Mouse (Mus musculus) heart, postnatal 4 days (tissue): Measurements from ENCODE around the gene Psmg4. TPM values are rescaled to one million over a fixed set of nuclear protein-coding genes. Genes with fewer than 3 reads are reported as not detected.

Experiments used
- DNase-seq: peaks from one replicate; pipeline ENCODE4 v3.0.0; 2021
- total RNA-seq, 2 experiments: library from RNA; stranded (reverse); gene quantifications; 2 replicates each; pipeline ENCODE4 v1.2.3; 2021

Gene Psmg4
- total RNA-seq, 2 experiments from 2014 or later: 41.1 to 41.3 TPM

GRCm38 (mm10) chr13:34148767-34149392 is 13.9 kb upstream of the Psmg4 start:
- DNase-seq: peak; percentile 73

DNA sequence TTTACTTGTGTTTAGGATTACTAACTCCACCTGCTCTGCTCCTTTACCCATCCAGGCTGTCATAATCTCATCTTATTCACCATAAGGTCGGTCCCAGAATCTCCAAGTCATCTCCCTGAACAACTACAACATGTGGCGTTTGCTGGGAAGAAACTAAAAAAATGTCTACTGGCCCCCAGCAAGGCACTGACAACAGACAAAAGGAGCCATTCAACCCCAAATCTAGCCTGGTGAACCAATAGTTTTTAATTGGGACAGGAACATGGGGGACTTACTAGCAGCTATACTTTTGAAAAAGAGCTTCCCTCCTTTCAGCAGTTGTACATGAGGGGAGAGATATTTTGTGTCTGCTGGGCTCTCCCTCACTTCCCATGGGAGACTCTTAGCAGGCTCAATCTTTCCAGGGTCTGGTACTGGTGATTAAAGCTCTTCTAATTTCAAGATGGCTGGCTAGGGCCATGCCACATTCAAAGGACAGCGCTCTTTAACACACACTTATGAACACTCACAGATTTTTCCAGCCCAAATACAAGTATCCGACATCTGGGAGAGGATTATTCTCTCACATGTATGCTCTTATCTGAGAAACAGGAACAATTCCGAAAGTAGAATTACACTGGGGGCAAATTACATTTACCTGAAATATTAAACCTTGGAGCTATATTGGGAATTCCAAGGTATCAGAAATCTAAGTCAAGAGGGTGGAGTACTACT is 13.1 kb upstream of the Psmg4 start:
- DNase-seq: no peak

DNA sequence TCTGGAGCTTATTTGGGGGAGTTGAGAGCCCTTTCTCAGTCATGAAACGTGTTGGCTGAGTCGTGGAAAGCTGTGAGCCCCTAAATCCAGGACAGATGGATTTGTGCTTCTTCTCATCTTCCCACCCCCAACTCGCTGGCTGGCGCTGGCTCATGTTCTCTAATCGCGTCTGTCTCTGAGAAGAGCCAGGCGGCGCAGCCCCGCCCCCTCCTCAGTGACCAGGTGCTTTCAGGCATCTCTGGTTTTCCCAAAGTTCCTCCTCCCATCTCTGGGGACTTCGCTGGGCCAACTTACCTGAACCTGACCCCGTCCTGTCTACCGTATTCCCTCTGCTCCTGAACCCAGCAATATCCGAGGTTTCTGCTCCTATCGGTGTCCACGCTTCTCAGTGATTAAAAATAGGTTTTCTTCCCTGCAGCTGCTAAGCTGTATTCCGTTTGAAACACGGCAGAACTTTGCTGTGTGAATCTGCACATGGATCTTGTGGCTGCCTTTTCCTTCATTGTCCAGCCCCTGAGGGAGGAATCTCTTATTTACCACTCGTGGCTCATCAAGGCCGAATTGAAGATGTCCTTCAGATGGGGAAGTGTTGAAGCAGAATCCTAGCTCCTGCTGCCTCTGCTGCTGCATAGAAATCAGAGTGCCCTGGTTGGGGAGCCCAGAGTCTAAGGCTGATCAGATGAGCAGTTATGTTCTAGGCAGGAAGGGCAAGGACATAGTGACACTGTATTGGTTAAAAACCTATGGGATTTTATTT is 12.3 kb upstream of the Psmg4 start:
- peak; percentile 40 for DNase-seq

DNA sequence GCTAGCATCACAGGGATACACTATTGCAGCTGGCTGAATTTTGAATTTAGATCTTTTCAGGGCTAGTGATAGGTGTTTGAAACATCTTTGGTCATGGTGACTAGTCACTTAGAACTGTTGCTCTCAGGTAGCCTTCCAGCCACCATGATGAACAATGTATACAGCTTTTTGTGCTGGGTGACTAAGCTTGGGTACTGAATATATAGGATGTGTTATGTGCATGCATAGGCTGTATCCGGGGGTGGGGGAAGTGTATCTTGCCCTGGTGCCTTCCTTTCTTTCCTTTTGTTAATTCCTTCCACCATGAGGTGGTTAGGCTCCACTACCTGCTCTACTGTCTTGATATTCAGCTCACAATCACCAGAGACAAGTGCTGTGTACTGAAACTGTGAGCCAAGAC is 11.3 kb upstream of the Psmg4 start:
- DNase-seq: no peak

GRCm38 (mm10) chr13:34152695-34153094 is 10.1 kb upstream of the Psmg4 start:
- no peak for DNase-seq

DNA sequence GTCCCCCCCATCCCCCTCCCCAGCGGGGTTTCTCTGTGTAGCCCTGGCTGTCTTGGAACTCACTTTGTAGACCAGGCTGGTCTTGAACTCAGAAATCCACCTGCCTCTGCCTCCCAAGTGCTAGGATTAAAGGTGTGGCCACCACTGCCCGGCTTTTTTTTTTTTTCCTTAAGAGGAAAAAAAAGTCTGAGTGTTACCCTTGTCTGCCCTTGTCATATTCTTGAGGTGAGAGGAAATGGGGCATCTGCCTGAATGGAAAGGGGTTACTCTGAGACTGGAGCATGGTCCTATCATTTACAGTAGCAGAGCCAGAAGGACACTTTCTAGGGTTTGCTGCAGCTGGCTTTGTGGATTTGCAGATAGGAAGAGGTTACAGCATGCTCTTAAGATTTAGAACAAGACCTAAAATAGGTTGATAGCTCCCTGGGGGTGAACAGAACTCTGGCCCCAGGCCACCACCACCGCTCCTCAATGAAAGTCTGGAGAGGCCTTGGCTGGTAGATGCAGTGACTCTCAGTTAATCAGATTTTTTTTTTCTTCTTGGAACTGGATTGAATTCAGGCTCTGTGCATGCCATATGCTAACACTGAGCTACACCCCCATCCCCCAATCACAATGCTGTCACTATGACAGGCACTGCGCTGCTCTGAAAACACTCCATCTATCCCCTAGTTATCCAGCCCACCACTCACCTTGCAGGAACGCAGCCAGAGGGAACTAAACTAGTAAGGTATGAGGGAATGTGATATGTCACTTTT is 9.3 kb upstream of the Psmg4 start:
- no peak for DNase-seq

- peak; percentile 88 for DNase-seq
Observed at GRCm38 (mm10) chr13:34154217-34154930, 8.4 kb upstream of the Psmg4 start.

GRCm38 (mm10) chr13:34154931-34155272 is 7.9 kb upstream of the Psmg4 start:
- DNase-seq: peak; percentile 81

GRCm38 (mm10) chr13:34156133-34156839 is 6.5 kb upstream of the Psmg4 start:
- DNase-seq: no peak

- DNase-seq: peak; percentile 49
Observed at GRCm38 (mm10) chr13:34156840-34157185, 6.0 kb upstream of the Psmg4 start.

DNA sequence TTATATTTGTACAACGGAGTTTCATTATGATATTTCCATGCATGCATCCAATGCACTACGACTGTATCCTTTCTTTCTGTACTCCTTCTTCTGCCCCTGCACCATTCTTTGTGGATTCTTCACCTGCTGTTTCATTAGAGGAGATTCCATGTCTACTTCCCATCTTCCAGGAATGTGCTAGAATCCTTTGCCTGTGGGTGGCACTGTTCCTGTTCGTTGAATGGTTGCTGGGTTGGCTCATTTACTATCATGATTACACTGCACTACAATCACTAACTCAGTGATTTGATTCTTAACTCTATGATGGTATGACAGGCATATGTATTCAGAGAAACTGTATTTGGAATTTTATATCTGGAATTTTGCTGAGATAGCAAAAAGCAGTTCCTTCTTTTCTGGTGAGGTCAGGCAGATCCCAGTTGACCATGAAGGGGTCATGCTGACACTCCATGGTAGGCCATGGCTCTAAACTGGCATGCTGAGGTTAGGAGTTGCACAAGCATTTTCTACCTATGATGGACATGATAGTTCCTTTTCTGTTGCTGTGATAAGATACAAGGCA is 5.1 kb upstream of the Psmg4 start:
- no peak for DNase-seq

DNA sequence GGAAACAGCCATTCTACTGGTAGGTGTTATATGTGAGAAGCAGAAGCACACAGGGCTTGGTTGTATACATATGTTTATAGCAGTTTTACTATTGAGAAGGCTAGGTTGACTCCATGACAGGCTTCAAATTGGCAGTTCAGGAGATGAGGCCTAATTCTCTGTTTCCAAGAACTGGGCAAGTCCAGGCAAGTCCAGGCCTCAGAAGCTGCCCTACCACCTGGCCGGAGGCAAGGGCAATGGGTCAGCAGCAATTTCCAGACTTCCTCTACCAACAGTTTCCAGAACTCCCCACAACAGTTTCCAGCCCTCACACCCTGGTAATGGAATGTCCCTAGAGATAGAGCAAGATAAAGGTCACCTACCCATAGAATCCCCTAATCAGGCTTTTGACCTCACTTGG is 2.8 kb upstream of the Psmg4 start:
- no peak for DNase-seq

DNA sequence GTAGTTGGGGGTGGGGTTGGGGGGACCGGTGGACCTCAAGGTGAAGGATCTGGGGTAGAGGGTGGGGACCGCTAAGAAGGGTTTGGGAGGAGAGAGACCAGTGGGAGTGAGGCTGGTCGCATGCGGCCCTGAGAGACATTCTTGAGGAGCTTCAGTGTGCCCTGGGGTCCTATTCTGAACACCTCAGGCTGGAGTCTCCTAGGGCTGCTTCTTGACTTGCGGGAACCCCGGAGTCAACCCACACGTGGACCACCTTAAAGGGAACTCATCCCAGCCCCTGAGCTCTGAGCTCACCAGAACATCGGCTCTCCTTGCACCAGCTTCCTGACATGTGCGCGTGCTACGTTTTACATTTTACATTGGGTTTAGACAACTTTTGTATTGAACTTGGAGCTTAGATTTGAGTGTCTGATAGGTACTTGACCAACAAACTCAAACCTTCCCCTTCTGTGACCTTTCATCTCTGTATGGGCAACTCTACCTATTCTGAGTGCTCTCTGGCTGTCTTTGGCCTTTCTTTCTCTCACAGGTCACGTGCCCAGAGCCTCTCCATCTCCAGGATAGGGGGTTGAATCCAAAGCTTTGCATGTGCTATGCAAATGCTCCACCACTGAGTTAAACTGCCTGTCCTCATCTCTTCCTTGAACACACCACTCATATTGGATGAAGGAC is 676 bp downstream of the Psmg4 start:
- no peak for DNase-seq

- DNase-seq: no peak
Observed at GRCm38 (mm10) chr13:34174025-34174424, 11.3 kb downstream of the Psmg4 start.

DNA sequence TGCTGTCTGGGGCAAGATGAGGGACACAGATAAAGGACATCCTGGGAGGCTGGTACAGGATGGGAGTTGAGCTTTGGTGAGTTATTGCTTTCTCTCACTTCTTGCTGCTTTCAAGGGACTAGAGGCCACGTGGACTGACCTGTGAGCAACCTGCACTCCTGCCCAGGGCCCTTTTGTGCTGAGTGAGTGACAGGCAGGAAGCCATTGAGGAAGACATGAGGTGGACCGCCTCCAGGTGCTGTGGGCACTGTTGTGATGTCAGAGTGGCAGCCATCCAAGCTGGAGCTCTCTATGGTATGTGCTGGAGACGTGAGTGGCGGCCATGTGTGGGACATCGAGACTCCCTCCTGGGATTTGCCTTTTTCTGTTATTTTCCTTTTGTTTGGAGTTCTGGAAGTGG is 18.9 kb downstream of the Psmg4 start:
- no peak for DNase-seq

- DNase-seq: no peak
Observed at GRCm38 (mm10) chr13:34185371-34185770, 22.6 kb downstream of the Psmg4 start.

GRCm38 (mm10) chr13:34187571-34187970 is 24.8 kb downstream of the Psmg4 start:
- peak; percentile 74 for DNase-seq

- peak; percentile 29 for DNase-seq
Observed at GRCm38 (mm10) chr13:34192414-34193191, 29.8 kb downstream of the Psmg4 start.

DNA sequence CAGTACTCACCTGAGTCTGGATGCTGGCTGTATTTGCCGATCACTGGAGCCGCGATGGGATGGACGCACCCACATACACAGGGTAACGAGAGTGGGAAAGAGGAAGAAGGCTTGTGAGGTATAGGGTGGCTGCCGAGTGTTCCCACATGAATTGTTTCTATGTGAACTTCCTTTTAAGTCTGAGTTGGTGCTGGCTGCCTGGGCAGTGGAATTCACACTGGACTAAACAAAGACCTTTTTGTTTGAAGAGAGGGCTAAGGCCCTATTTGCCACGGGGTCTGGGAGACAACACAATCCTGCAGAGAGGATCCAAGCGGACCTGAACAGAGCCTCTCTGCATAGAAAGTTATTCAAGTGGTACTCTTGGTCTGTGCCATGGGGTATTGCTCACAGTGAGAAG is 30.6 kb downstream of the Psmg4 start:
- no peak for DNase-seq

- no peak for DNase-seq
Observed at GRCm38 (mm10) chr13:34195676-34196075, 32.9 kb downstream of the Psmg4 start.
